Mouse (Mus musculus) mouse trophoblast stem cell (cell line): ENCODE data around the gene Atat1.

ENCODE experiments used
- in situ Hi-C, 2 experiments: fragments of 300-500 bp; cut with MseI, MboI; formaldehyde crosslinking; loops; 2 replicates in 1 of 2; 3 replicates in 1 of 2; pipeline ENCODE4 v1.15.1; 2025

Gene Atat1

GRCm38 (mm10) chr17:35873774-35874519 lies 35.9 kb downstream of the Atat1 start:
- in situ Hi-C loops: loop anchor here in 1 of 2 experiments (5.0 kb wide), 1 partner anchor 42 kb away; no protein-coding TSS in a partner anchor

GRCm38 (mm10) chr17:35870884-35871696 lies 38.8 kb downstream of the Atat1 start:
- in situ Hi-C loops: loop anchor here in 1 of 2 experiments (5.0 kb wide), 1 partner anchor 39 kb away; no protein-coding TSS in a partner anchor

GRCm38 (mm10) chr17:35870151-35870883 lies 39.6 kb downstream of the Atat1 start:
- in situ Hi-C loops: loop anchor here in 1 of 2 experiments (5.0 kb wide), 1 partner anchor 38 kb away; no protein-coding TSS in a partner anchor

GRCm38 (mm10) chr17:35869346-35870067 lies 40.4 kb downstream of the Atat1 start:
- in situ Hi-C loops: loop anchor here in 1 of 2 experiments (5.0 kb wide), 1 partner anchor 37 kb away; no protein-coding TSS in a partner anchor

GRCm38 (mm10) chr17:35868961-35869345 lies 40.9 kb downstream of the Atat1 start:
- in situ Hi-C loops: no loop called here

GRCm38 (mm10) chr17:35868165-35868820 lies 41.6 kb downstream of the Atat1 start:
- in situ Hi-C loops: no loop called here

GRCm38 (mm10) chr17:35866911-35867890 lies 42.7 kb downstream of the Atat1 start:
- in situ Hi-C loops: no loop called here

GRCm38 (mm10) chr17:35866281-35866831 lies 43.5 kb downstream of the Atat1 start:
- in situ Hi-C loops: no loop called here

GRCm38 (mm10) chr17:35865481-35866280 lies 44.2 kb downstream of the Atat1 start, which contains the start of gene Ppp1r18:
Gene Ppp1r18 (plus strand): TSS chr17:35865593.
- in situ Hi-C loops: no loop called here

GRCm38 (mm10) chr17:35864832-35865353 lies 45.0 kb downstream of the Atat1 start:
- in situ Hi-C loops: no loop called here

GRCm38 (mm10) chr17:35861198-35861857 lies 48.5 kb downstream of the Atat1 start, which contains the start of gene Nrm:
Gene Nrm (plus strand): TSS chr17:35861318.
- in situ Hi-C loops: no loop called here

GRCm38 (mm10) chr17:35860831-35861197 lies 49.1 kb downstream of the Atat1 start:
- in situ Hi-C loops: no loop called here

- in situ Hi-C loops: no loop called here
Observed at GRCm38 (mm10) chr17:35859835-35860234, 50.0 kb downstream of the Atat1 start.

GRCm38 (mm10) chr17:35859371-35859770 lies 50.5 kb downstream of the Atat1 start:
- in situ Hi-C loops: no loop called here

GRCm38 (mm10) chr17:35850974-35851373 lies 58.9 kb downstream of the Atat1 start:
- in situ Hi-C loops: no loop called here

GRCm38 (mm10) chr17:35848112-35848511 lies 61.8 kb downstream of the Atat1 start:
- in situ Hi-C loops: no loop called here
